Mouse (Mus musculus): ENCODE measurements around the gene Dok1. TPM values are rescaled to one million over a fixed set of nuclear protein-coding genes. Genes with fewer than 3 reads are reported as not detected.

Gene Dok1
- polyA plus RNA-seq, 1 experiment from 2014 or later, result 16.7 TPM

- Histone ChIP-seq H3K9me3 (ENCODE audit: control insufficient read depth, low read length) (no peaks in the 10 kb centered on the region), H3K4me2 (ENCODE audit: low read depth, low read length) (no peak overlapping the region), H3K4me1 (replicated peaks; ENCODE audit: control insufficient read depth, insufficient read depth, low read length) (peaks cover 8% of the 10 kb centered on the region), H3K36me3 (ENCODE audit: control insufficient read depth, insufficient read depth, low read length) (no peaks in the 10 kb centered on the region), H3K9ac (ENCODE audit: low read length) (no peak overlapping the region), H3K4me3 (ENCODE audit: low read length) (no peak overlapping the region), H3K27ac (ENCODE audit: low read length) (no peak overlapping the region), H3K27me3 (ENCODE audit: control insufficient read depth, insufficient read depth, low read depth, low read length) (no peaks in the 10 kb centered on the region)
- WGBS, result 85% methylated on average over 2 of the region's 2 CpGs
- ATAC-seq (ENCODE audit: low read depth), result no peak
These were observed 9.5 kb downstream of the Dok1 start for GRCm38 (mm10) chr6:83023786-83024185.

GRCm38 (mm10) chr6:83023008-83023407, 10.3 kb downstream of the Dok1 start:
- WGBS, result 84% methylated on average over 9 of the region's 9 CpGs
- H3K4me2 ChIP-seq (ENCODE audit: low read depth, low read length), result no peak overlapping the region
- H3K9ac ChIP-seq (ENCODE audit: low read length), result no peak overlapping the region
- no peaks in the 10 kb centered on the region for H3K36me3 ChIP-seq (ENCODE audit: control insufficient read depth, insufficient read depth, low read length)
- no peaks in the 10 kb centered on the region for H3K27me3 ChIP-seq (ENCODE audit: control insufficient read depth, insufficient read depth, low read depth, low read length)
- no peak overlapping the region for H3K4me3 ChIP-seq (ENCODE audit: low read length)
- no peak for ATAC-seq (ENCODE audit: low read depth)
- no peaks in the 10 kb centered on the region for H3K9me3 ChIP-seq (ENCODE audit: control insufficient read depth, low read length)
- H3K27ac ChIP-seq (ENCODE audit: low read length), result no peak overlapping the region
- H3K4me1 ChIP-seq (replicated peaks; ENCODE audit: control insufficient read depth, insufficient read depth, low read length), result peaks cover 5% of the 10 kb centered on the region

DNA sequence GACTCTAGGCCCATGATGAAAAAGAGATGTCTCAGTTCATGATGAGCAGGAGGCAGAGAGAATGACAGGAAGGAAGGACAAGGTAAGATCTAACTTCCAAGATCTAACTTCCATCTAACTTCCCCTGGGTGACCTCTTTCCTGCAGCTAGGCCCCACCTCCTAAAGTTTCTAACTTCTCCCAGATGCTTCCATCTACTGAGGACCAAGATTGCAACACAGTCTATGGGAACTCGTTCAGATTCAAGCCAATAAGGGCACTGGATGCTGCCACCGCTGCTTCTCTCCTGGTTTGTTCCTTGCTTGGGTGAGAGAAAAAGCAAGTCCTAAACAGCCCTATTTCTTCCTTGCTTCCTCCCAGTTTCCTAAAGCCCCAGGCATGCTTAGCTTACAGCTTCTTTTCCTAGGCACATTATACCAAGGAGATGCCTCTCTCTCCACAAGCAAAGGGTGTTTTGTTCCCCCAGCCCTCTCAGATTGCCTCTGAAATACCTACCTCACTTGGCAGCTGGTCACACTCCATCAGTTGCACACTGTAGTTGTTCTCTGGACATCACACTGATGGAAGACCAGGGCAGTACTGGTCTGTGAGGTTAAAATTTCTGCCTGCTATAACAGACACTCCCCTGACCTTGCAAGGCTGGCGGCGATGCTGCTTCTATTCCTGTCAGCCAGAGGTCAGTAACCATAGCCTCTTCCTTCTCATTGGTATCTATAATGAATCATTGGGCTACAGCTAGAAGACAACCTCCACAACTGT, 12.3 kb downstream of the Dok1 start:
- Histone ChIP-seq H3K27ac (ENCODE audit: low read length) (no peak overlapping the region), H3K9ac (ENCODE audit: low read length) (no peak overlapping the region), H3K4me3 (ENCODE audit: low read length) (no peak overlapping the region), H3K4me2 (ENCODE audit: low read depth, low read length) (no peak overlapping the region), H3K27me3 (ENCODE audit: control insufficient read depth, insufficient read depth, low read depth, low read length) (no peaks in the 10 kb centered on the region), H3K4me1 (replicated peaks; ENCODE audit: control insufficient read depth, insufficient read depth, low read length) (no peaks in the 10 kb centered on the region), H3K9me3 (ENCODE audit: control insufficient read depth, low read length) (no peaks in the 10 kb centered on the region), H3K36me3 (ENCODE audit: control insufficient read depth, insufficient read depth, low read length) (no peaks in the 10 kb centered on the region)
- 71% methylated on average over 4 of the region's 4 CpGs for WGBS
- no peak for ATAC-seq (ENCODE audit: low read depth)

GRCm38 (mm10) chr6:83020121-83020520, 13.2 kb downstream of the Dok1 start:
- 81% methylated on average over 6 of the region's 6 CpGs for WGBS

GRCm38 (mm10) chr6:83019044-83019443, 14.2 kb downstream of the Dok1 start:
- Histone ChIP-seq H3K4me2 (ENCODE audit: low read depth, low read length) (no peak overlapping the region), H3K9me3 (ENCODE audit: control insufficient read depth, low read length) (no peaks in the 10 kb centered on the region), H3K4me3 (ENCODE audit: low read length) (no peak overlapping the region), H3K4me1 (replicated peaks; ENCODE audit: control insufficient read depth, insufficient read depth, low read length) (no peaks in the 10 kb centered on the region; the same call in 1 of the 2 replicates), H3K9ac (ENCODE audit: low read length) (no peak overlapping the region), H3K27me3 (ENCODE audit: control insufficient read depth, insufficient read depth, low read depth, low read length) (no peaks in the 10 kb centered on the region; the same call in 1 of the 2 replicates), H3K36me3 (ENCODE audit: control insufficient read depth, insufficient read depth, low read length) (no peaks in the 10 kb centered on the region), H3K27ac (ENCODE audit: low read length) (no peak overlapping the region)
- 62% methylated on average over 3 of the region's 3 CpGs for WGBS
- no peak for ATAC-seq (ENCODE audit: low read depth)

More at GRCm38 (mm10) chr6:83020121-83020520, 13.2 kb downstream of the Dok1 start:
- Histone ChIP-seq H3K9me3 (ENCODE audit: control insufficient read depth, low read length) (no peaks in the 10 kb centered on the region), H3K27me3 (ENCODE audit: control insufficient read depth, insufficient read depth, low read depth, low read length) (no peaks in the 10 kb centered on the region), H3K36me3 (ENCODE audit: control insufficient read depth, insufficient read depth, low read length) (no peaks in the 10 kb centered on the region), H3K4me2 (ENCODE audit: low read depth, low read length) (no peak overlapping the region), H3K9ac (ENCODE audit: low read length) (no peak overlapping the region), H3K4me1 (replicated peaks; ENCODE audit: control insufficient read depth, insufficient read depth, low read length) (no peaks in the 10 kb centered on the region), H3K27ac (ENCODE audit: low read length) (no peak overlapping the region), H3K4me3 (ENCODE audit: low read length) (no peak overlapping the region)
- ATAC-seq (ENCODE audit: low read depth), result no peak

GRCm38 (mm10) chr6:83017190-83017589, 16.1 kb downstream of the Dok1 start:
- 14% methylated on average over 3 of the region's 3 CpGs for WGBS
- H3K36me3 ChIP-seq (ENCODE audit: control insufficient read depth, insufficient read depth, low read length), result no peaks in the 10 kb centered on the region
- H3K27ac ChIP-seq (ENCODE audit: low read length), result no peak overlapping the region
- peak; percentile 36; the same call in 1 of the 2 replicates for ATAC-seq (ENCODE audit: low read depth)
- H3K4me1 ChIP-seq (replicated peaks; ENCODE audit: control insufficient read depth, insufficient read depth, low read length), result no peaks in the 10 kb centered on the region; the same call in 1 of the 2 replicates
- H3K4me3 ChIP-seq (ENCODE audit: low read length), result no peak overlapping the region
- no peak overlapping the region for H3K4me2 ChIP-seq (ENCODE audit: low read depth, low read length)
- no peak overlapping the region for H3K9ac ChIP-seq (ENCODE audit: low read length)
- no peaks in the 10 kb centered on the region; the same call in 1 of the 2 replicates for H3K27me3 ChIP-seq (ENCODE audit: control insufficient read depth, insufficient read depth, low read depth, low read length)
- no peaks in the 10 kb centered on the region for H3K9me3 ChIP-seq (ENCODE audit: control insufficient read depth, low read length)

- H3K36me3 ChIP-seq (ENCODE audit: control insufficient read depth, insufficient read depth, low read length), result no peaks in the 10 kb centered on the region
- H3K9me3 ChIP-seq (ENCODE audit: control insufficient read depth, low read length), result no peaks in the 10 kb centered on the region
- no peaks in the 10 kb centered on the region; the same call in 1 of the 2 replicates for H3K4me1 ChIP-seq (replicated peaks; ENCODE audit: control insufficient read depth, insufficient read depth, low read length)
- no peak overlapping the region for H3K9ac ChIP-seq (ENCODE audit: low read length)
- no peaks in the 10 kb centered on the region; the same call in 1 of the 2 replicates for H3K27me3 ChIP-seq (ENCODE audit: control insufficient read depth, insufficient read depth, low read depth, low read length)
- no peak for ATAC-seq (ENCODE audit: low read depth)
- no peak overlapping the region for H3K4me3 ChIP-seq (ENCODE audit: low read length)
- H3K27ac ChIP-seq (ENCODE audit: low read length), result no peak overlapping the region
- 86% methylated on average over 2 of the region's 2 CpGs for WGBS
- no peak overlapping the region for H3K4me2 ChIP-seq (ENCODE audit: low read depth, low read length)
These were observed 17.5 kb downstream of the Dok1 start for GRCm38 (mm10) chr6:83015749-83016148.

DNA sequence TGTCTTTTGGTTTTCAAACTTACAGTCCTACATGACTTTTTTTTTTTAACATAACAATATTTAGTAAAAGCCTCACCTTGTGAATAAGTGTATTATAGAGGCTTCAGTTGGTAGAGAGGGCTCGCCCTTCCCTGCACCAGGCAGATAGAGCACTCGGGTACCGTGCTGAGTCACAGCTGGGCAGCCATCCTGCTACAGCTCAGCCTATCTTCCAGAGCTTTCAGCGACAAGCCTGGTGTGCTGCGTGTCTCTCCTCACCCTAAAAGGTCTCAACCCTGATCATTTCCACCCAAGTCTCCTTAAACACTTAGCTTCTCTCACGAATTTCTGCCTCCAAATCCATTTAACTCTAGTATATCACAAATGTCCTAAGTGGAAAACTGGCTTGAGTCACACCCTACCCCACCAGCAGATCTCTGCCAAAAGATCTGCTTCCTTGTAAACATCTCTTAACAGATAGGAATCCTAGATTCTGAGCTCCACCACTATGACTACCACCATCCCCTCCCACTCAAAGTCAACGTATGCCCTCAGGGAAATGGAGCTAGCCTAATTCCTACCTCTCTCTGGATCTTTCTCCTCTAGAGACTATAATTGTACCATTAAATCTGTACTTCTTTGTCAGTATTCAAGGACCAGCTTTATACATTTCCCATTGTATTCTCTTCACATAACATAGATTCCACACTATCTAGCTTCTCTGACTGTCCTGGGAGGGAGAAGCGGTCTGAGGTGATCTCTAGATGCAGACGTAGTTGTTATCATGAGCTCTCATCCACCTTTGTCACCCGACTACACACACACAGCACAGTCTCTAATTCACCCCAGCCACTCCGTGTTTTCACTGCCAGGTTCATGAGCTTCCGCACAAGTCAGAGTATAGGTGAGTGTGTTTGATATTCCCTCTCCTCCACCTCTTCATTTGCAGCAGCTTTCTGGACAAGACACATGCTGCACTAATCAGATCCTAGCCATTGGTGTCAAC, 18.5 kb downstream of the Dok1 start:
- Histone ChIP-seq H3K4me3 (ENCODE audit: low read length) (no peak overlapping the region), H3K9me3 (ENCODE audit: control insufficient read depth, low read length) (no peaks in the 10 kb centered on the region), H3K36me3 (ENCODE audit: control insufficient read depth, insufficient read depth, low read length) (no peaks in the 10 kb centered on the region), H3K9ac (ENCODE audit: low read length) (no peak overlapping the region), H3K27me3 (ENCODE audit: control insufficient read depth, insufficient read depth, low read depth, low read length) (no peaks in the 10 kb centered on the region; the same call in 1 of the 2 replicates), H3K4me1 (replicated peaks; ENCODE audit: control insufficient read depth, insufficient read depth, low read length) (peaks cover 5% of the 10 kb centered on the region), H3K27ac (ENCODE audit: low read length) (no peak overlapping the region), H3K4me2 (ENCODE audit: low read depth, low read length) (no peak overlapping the region)
- ATAC-seq (ENCODE audit: low read depth), result no peak; the same call in 1 of the 2 replicates
- WGBS, result 59% methylated on average over 12 of the region's 12 CpGs

- no peaks in the 10 kb centered on the region for H3K9me3 ChIP-seq (ENCODE audit: control insufficient read depth, low read length)
- no peaks in the 10 kb centered on the region for H3K36me3 ChIP-seq (ENCODE audit: control insufficient read depth, insufficient read depth, low read length)
- H3K4me1 ChIP-seq (replicated peaks; ENCODE audit: control insufficient read depth, insufficient read depth, low read length), result peaks cover 5% of the 10 kb centered on the region
- WGBS, result 74% methylated on average over 5 of the region's 5 CpGs
- H3K4me2 ChIP-seq (ENCODE audit: low read depth, low read length), result no peak overlapping the region
- no peak overlapping the region for H3K9ac ChIP-seq (ENCODE audit: low read length)
- ATAC-seq (ENCODE audit: low read depth), result no peak
- H3K4me3 ChIP-seq (ENCODE audit: low read length), result no peak overlapping the region
- H3K27me3 ChIP-seq (ENCODE audit: control insufficient read depth, insufficient read depth, low read depth, low read length), result no peaks in the 10 kb centered on the region; the same call in 1 of the 2 replicates
- no peak overlapping the region for H3K27ac ChIP-seq (ENCODE audit: low read length)
These were observed 19.8 kb downstream of the Dok1 start for GRCm38 (mm10) chr6:83013444-83013843.
